Comparison of ENCODE assay signal across 23 mouse cellular contexts in the genomic region with DNA sequence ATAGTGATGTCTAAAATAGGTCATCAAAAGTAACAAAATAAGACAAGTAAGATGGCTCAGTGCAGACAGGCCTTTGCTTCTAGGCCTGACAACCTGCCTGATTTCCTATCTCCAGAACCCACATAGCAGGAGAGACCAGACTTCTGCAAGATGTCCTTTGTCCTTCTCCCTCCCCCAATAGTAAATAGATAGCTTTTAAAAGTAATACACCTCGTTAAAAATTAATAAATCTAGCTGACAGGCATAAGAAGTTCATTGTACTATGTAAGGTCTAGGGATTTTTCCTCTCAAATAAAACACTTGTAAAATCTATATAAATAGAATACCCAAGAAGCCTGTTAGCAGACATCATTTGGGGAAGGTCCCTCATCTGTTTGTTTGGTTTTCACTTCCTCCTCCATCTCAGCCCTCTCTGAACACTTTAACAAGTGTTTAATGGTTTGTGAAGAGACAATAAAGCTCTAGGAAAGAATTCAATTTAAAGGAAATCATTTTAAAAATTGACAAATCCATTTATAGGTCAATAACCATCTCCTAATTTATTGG.
DNase-seq lines count a peak whose midpoint lies in the region; ATAC-seq and TF ChIP-seq lines count a peak whose summit lies in the region.
"Had no signal": no experiment of that assay in that cellular context is flagged by ENCODE, and none has a peak within 500 bp of the region (broad histone marks: within the 10 kb centered on the region; RNA-seq: fewer than 3 reads in every experiment).

No protein-coding gene starts in this region.

- no peaks in the 10 kb centered on the region for H3K27me3 ChIP-seq in liver, adult 2 months (ENCODE audit: control insufficient read depth, insufficient read depth, low read length)
- no peaks in the 10 kb centered on the region for H3K27me3 ChIP-seq in liver, embryonic 11.5 days (replicated peaks; ENCODE audit: control insufficient read depth, insufficient read depth, low read length)
- no peaks in the 10 kb centered on the region for H3K27me3 ChIP-seq in CH12.LX (replicated peaks)
- H3K27me3 ChIP-seq in intestine, embryonic 16.5 days (replicated peaks; ENCODE audit: control insufficient read depth, insufficient read depth, low read length) = no peaks in the 10 kb centered on the region
- no peaks in the 10 kb centered on the region for H3K27me3 ChIP-seq in cerebellum, adult 2 months (ENCODE audit: control insufficient read depth, insufficient read depth, low read length)
- H3K27me3 ChIP-seq: embryonic facial prominence, embryonic 13.5 days; forebrain, embryonic 12.5 days; forebrain, embryonic 15.5 days; hindbrain, embryonic 12.5 days; hindbrain, embryonic 15.5 days; Patski had no signal

- peaks cover 15% of the 10 kb centered on the region for H3K4me1 ChIP-seq in liver, adult 2 months (ENCODE audit: control insufficient read depth, insufficient read depth, low read length)
- no peaks in the 10 kb centered on the region for H3K4me1 ChIP-seq in liver, embryonic 11.5 days (replicated peaks; ENCODE audit: control insufficient read depth, insufficient read depth, low read length)
- peaks cover 13 to 39% of the 10 kb centered on the region in 2 experiments; a peak in 3 of 4 replicates for H3K4me1 ChIP-seq in CH12.LX (ENCODE audit: control insufficient read depth in 1 of 2, insufficient read depth in 2 of 2)
- H3K4me1 ChIP-seq in intestine, embryonic 16.5 days (ENCODE audit: control insufficient read depth, insufficient read depth, low read length) = peaks cover 12% of the 10 kb centered on the region; the same call in 1 of the 2 replicates
- H3K4me1 ChIP-seq in cerebellum, adult 2 months (ENCODE audit: control insufficient read depth, insufficient read depth, low read length) = no peaks in the 10 kb centered on the region
- H3K4me1 ChIP-seq: embryonic facial prominence, embryonic 13.5 days; forebrain, embryonic 12.5 days; forebrain, embryonic 15.5 days; hindbrain, embryonic 12.5 days; hindbrain, embryonic 15.5 days had no signal

- 5% methylated on average over 1 of the region's 1 CpGs for WGBS in liver, adult 2 months
- 33% methylated on average over 1 of the region's 1 CpGs for WGBS in liver, embryonic 11.5 days
- 14% methylated on average over 1 of the region's 1 CpGs for WGBS in intestine, embryonic 16.5 days
- 53% methylated on average over 1 of the region's 1 CpGs for WGBS in cerebellum, adult 2 months

- TF ChIP-seq POLR2A in liver, adult 2 months (IDR thresholded peaks at IDR 0.05; ENCODE audit: extremely low read depth, insufficient read depth, low read length) = no peak
- TF ChIP-seq POLR2A in CH12.LX (IDR thresholded peaks at IDR 0.05; ENCODE audit: low read depth, low read length) = no peak
- TF ChIP-seq POLR2A in cerebellum, adult 2 months (IDR thresholded peaks at IDR 0.05; ENCODE audit: borderline replicate concordance, insufficient read depth, low read length) = no peak

- no peaks in the 10 kb centered on the region for H3K36me3 ChIP-seq in liver, adult 2 months (ENCODE audit: control insufficient read depth, insufficient read depth, low read length)
- H3K36me3 ChIP-seq in liver, embryonic 11.5 days (ENCODE audit: control insufficient read depth, insufficient read depth, low read length) = no peaks in the 10 kb centered on the region
- peaks cover 0 to 2% of the 10 kb centered on the region in 2 experiments for H3K36me3 ChIP-seq in CH12.LX (replicated peaks in 1 of 2; ENCODE audit: control insufficient read depth in 1 of 2, insufficient read depth in 1 of 2, low read length in 1 of 2)
- H3K36me3 ChIP-seq in intestine, embryonic 16.5 days (ENCODE audit: control insufficient read depth, insufficient read depth, low read length) = no peaks in the 10 kb centered on the region
- H3K36me3 ChIP-seq: embryonic facial prominence, embryonic 13.5 days; forebrain, embryonic 12.5 days; forebrain, embryonic 15.5 days; hindbrain, embryonic 12.5 days; hindbrain, embryonic 15.5 days had no signal

- H3K79me2 ChIP-seq in liver, adult 2 months (ENCODE audit: control insufficient read depth, insufficient read depth, low read length) = no peaks in the 10 kb centered on the region
- H3K79me2 ChIP-seq in CH12.LX (replicated peaks; ENCODE audit: control insufficient read depth, extremely low read depth, insufficient read depth, poor library complexity, severe bottlenecking) = 0 out of 2 replicates have a peak, but pooled peaks cover 2% of the 10 kb centered on the region

- H3K4me3 ChIP-seq in liver, adult 2 months (ENCODE audit: insufficient read depth, low read depth, low read length) = no peak overlapping the region
- no peak overlapping the region for H3K4me3 ChIP-seq in liver, embryonic 11.5 days (ENCODE audit: low read depth, low read length)
- no peak overlapping the region for H3K4me3 ChIP-seq in CH12.LX (replicated peaks in 1 of 3; ENCODE audit: low read depth in 2 of 3, low read length in 2 of 3, poor library complexity in 1 of 3)
- H3K4me3 ChIP-seq in intestine, embryonic 16.5 days (ENCODE audit: low read length) = no peak overlapping the region
- H3K4me3 ChIP-seq in cerebellum, adult 2 months (replicated peaks; ENCODE audit: insufficient read depth, low read depth, low read length) = no peak overlapping the region
- H3K4me3 ChIP-seq: embryonic facial prominence, embryonic 13.5 days; erythroblast, embryonic 14.5 days; forebrain, embryonic 12.5 days; forebrain, embryonic 15.5 days; hindbrain, embryonic 12.5 days; hindbrain, embryonic 15.5 days had no signal

- peak; percentile 91 for DNase-seq in liver, adult 2 months (ENCODE audit: extremely low read depth, low read depth, low spot score)
- no peak for DNase-seq in liver, embryonic 11.5 days (ENCODE audit: low spot score)
- peak; percentile 49 for DNase-seq in CH12.LX (ENCODE audit: extremely low read depth)
- no peak for DNase-seq in cerebellum, adult 2 months
- no peak for DNase-seq in cerebellum, adult 18-20 months
- DNase-seq: adrenal gland, postnatal 10 days; adrenal gland, postnatal 36 days; cerebellum, adult 11 months; cerebellum, adult 9-10 months; cerebellum, postnatal 14 days; gastrocnemius, postnatal 25 days; heart, adult 18-20 months; kidney, adult 11 months had no signal

- no peak overlapping the region for H3K27ac ChIP-seq in liver, adult 2 months (replicated peaks; ENCODE audit: insufficient read depth, low read depth, low read length)
- H3K27ac ChIP-seq in liver, embryonic 11.5 days (ENCODE audit: low read depth, low read length) = no peak overlapping the region
- no peak overlapping the region for H3K27ac ChIP-seq in CH12.LX (ENCODE audit: insufficient read depth, low read depth)
- no peak overlapping the region for H3K27ac ChIP-seq in intestine, embryonic 16.5 days (ENCODE audit: low read length)
- no peak overlapping the region for H3K27ac ChIP-seq in cerebellum, adult 2 months (ENCODE audit: insufficient read depth, low read length)
- H3K27ac ChIP-seq: embryonic facial prominence, embryonic 13.5 days; forebrain, embryonic 12.5 days; forebrain, embryonic 15.5 days; hindbrain, embryonic 12.5 days; hindbrain, embryonic 15.5 days had no signal

- TF ChIP-seq CTCF in liver, adult 2 months (IDR thresholded peaks at IDR 0.05; ENCODE audit: low read depth, low read length) = no peak
- TF ChIP-seq CTCF in CH12.LX (conservative IDR thresholded peaks at IDR 0.05 in 1 of 2, IDR thresholded peaks at IDR 0.05 in 1 of 2; ENCODE audit: low read depth in 2 of 2, low read length in 2 of 2) = no peak
- TF ChIP-seq CTCF in cerebellum, adult 2 months (IDR thresholded peaks at IDR 0.05; ENCODE audit: borderline replicate concordance, insufficient read depth, low read depth, low read length) = no peak

- no peak for ATAC-seq in liver, embryonic 11.5 days (replicated peaks; ENCODE audit: low FRiP score)
- ATAC-seq in intestine, embryonic 16.5 days = peak; percentile 74
- ATAC-seq: forebrain, embryonic 15.5 days; Patski had no signal

- peak; percentile 89 for TF ChIP-seq EP300 in CH12.LX (IDR thresholded peaks at IDR 0.05; ENCODE audit: low read length)

- TF ChIP-seq RAD21 in CH12.LX (IDR thresholded peaks at IDR 0.05; ENCODE audit: low read depth, low read length) = no peak

- no peak overlapping the region for H3K4me2 ChIP-seq in liver, embryonic 11.5 days
- peak overlapping the region; percentile 44; the same call in 1 of the 2 replicates for H3K4me2 ChIP-seq in CH12.LX (ENCODE audit: insufficient read depth, low read depth, poor library complexity, severe bottlenecking)
- no peak overlapping the region for H3K4me2 ChIP-seq in intestine, embryonic 16.5 days (ENCODE audit: low read depth, low read length)
- H3K4me2 ChIP-seq: embryonic facial prominence, embryonic 13.5 days; forebrain, embryonic 12.5 days; forebrain, embryonic 15.5 days; heart, embryonic 11.5 days; hindbrain, embryonic 12.5 days; hindbrain, embryonic 15.5 days had no signal

- H3K9me3 ChIP-seq in liver, embryonic 11.5 days (ENCODE audit: control insufficient read depth, low read length) = no peaks in the 10 kb centered on the region
- no peaks in the 10 kb centered on the region for H3K9me3 ChIP-seq in CH12.LX (replicated peaks; ENCODE audit: low read length)
- no peaks in the 10 kb centered on the region for H3K9me3 ChIP-seq in intestine, embryonic 16.5 days (ENCODE audit: control insufficient read depth, low read length)
- H3K9me3 ChIP-seq: embryonic facial prominence, embryonic 13.5 days; forebrain, embryonic 12.5 days; forebrain, embryonic 15.5 days; G1E; hindbrain, embryonic 12.5 days; hindbrain, embryonic 15.5 days had no signal

- dilution Hi-C loops in CH12.LX (cut with MboI; ENCODE audit: extremely low pct_ligation_motif_present, extremely low pct_unique_long_range_greater_than_20kb, low sequenced_read_pairs) = no loop called here

- no peak overlapping the region for H3K9ac ChIP-seq in liver, adult 2 months (ENCODE audit: low read depth, low read length)
- H3K9ac ChIP-seq in liver, embryonic 11.5 days (ENCODE audit: low read depth, low read length) = no peak overlapping the region
- H3K9ac ChIP-seq in CH12.LX (ENCODE audit: insufficient read depth, low read depth) = no peak overlapping the region
- H3K9ac ChIP-seq in intestine, embryonic 16.5 days (ENCODE audit: low read depth, low read length) = no peak overlapping the region
- H3K9ac ChIP-seq: embryonic facial prominence, embryonic 13.5 days; forebrain, embryonic 12.5 days; forebrain, embryonic 15.5 days; hindbrain, embryonic 12.5 days; hindbrain, embryonic 15.5 days had no signal

- in situ Hi-C loops in CH12.LX (cut with MboI; ENCODE audit: low pct_ligation_motif_present, low pct_unique_long_range_greater_than_20kb, low sequenced_read_pairs) = no loop called here

TF ChIP-seq in CH12.LX, 34 proteins besides CTCF, POLR2A, EP300 and RAD21 (continues in another document):
- no peak for TF ChIP-seq JUN (IDR thresholded peaks at IDR 0.05; ENCODE audit: insufficient read depth, low read depth, low read length)
- no peak for TF ChIP-seq ZNF384 (IDR thresholded peaks at IDR 0.05; ENCODE audit: low read depth, low read length)
- TF ChIP-seq KAT2A (IDR thresholded peaks at IDR 0.05; ENCODE audit: insufficient replicate concordance, low read length) = no peak
- TF ChIP-seq ZKSCAN1 (IDR thresholded peaks at IDR 0.05; ENCODE audit: borderline replicate concordance, low read depth, low read length) = no peak
- TF ChIP-seq TCF12 (IDR thresholded peaks at IDR 0.05; ENCODE audit: low read depth, low read length) = no peak
- peak; percentile 86 for TF ChIP-seq IRF4 (IDR thresholded peaks at IDR 0.05; ENCODE audit: low read depth, low read length)
- TF ChIP-seq MAX (IDR thresholded peaks at IDR 0.05; ENCODE audit: low read length) = no peak

Comparison
In these comparisons a context has a peak if more than half of its experiments do, and no peak if none do; other contexts are left out.
1. DNase-seq: peak in liver, adult 2 months (single experiment) and CH12.LX (single experiment); none in liver, embryonic 11.5 days (single experiment), cerebellum, adult 2 months (0 of 2) and cerebellum, adult 18-20 months (0 of 2).